ENCODE assay signal across 17 mouse cellular contexts in the genomic region with DNA sequence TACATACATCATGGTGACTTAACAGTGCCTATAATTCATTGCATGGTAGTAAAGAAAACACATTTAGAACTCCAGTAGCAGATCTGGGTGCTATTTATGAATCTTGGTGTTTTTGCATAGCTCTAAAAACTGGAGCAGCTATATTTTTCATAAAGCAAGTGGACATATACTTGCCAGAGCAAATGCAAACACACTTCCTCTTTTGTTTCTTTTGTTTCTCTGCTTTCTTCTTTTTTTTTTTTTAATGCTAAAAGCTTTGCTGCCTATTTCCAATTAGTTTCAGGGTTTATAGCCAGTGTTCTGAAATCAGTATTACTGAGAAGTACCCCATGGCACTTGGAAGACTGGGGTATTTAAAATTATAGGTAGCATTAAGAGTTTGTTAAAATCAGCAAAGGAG. TPM values are rescaled to one million over a fixed set of nuclear protein-coding genes. Genes with fewer than 3 reads are reported as not detected.
DNase-seq lines count a peak whose midpoint lies in the region; ATAC-seq lines count a peak whose summit lies in the region.
"Had no signal": no experiment of that assay in that cellular context is flagged by ENCODE, and none has a peak within 500 bp of the region (broad histone marks: within the 10 kb centered on the region; RNA-seq: fewer than 3 reads in every experiment).

No protein-coding gene starts in this region.

- H3K4me1 ChIP-seq in forebrain, embryonic 10.5 days = peaks cover 16% of the 10 kb centered on the region; the same call in 1 of the 2 replicates
- no peaks in the 10 kb centered on the region for H3K4me1 ChIP-seq in hindbrain, embryonic 13.5 days (replicated peaks)
- H3K4me1 ChIP-seq in midbrain, embryonic 14.5 days (ENCODE audit: control insufficient read depth, insufficient read depth, low read length) = 0 out of 2 replicates have a peak, but pooled peaks cover 3% of the 10 kb centered on the region
- H3K4me1 ChIP-seq: limb, embryonic 13.5 days had no signal

- peak overlapping the region; percentile 52 for H3K4me2 ChIP-seq in hindbrain, embryonic 13.5 days
- H3K4me2 ChIP-seq in midbrain, embryonic 14.5 days (ENCODE audit: low read length) = peak overlapping the region; percentile 57

- H3K9ac ChIP-seq in hindbrain, embryonic 13.5 days = peak overlapping the region; percentile 62
- H3K9ac ChIP-seq in midbrain, embryonic 14.5 days (replicated peaks; ENCODE audit: low read length) = 0 out of 2 replicates have a peak overlapping the region, but pooled peaks have one; percentile 23
- H3K9ac ChIP-seq: limb, embryonic 13.5 days; liver, embryonic 15.5 days had no signal

- H3K36me3 ChIP-seq in forebrain, embryonic 10.5 days (replicated peaks) = peaks cover 8% of the 10 kb centered on the region
- H3K36me3 ChIP-seq in hindbrain, embryonic 13.5 days = no peaks in the 10 kb centered on the region
- no peaks in the 10 kb centered on the region for H3K36me3 ChIP-seq in midbrain, embryonic 14.5 days (ENCODE audit: control insufficient read depth, insufficient read depth, low read length)
- H3K36me3 ChIP-seq: limb, embryonic 13.5 days; liver, embryonic 15.5 days had no signal

- peak; percentile 28 for DNase-seq in A20 (ENCODE audit: low read depth, low spot score)
- DNase-seq in forebrain, embryonic 10.5 days (ENCODE audit: extremely low spot score, low spot score) = no peak
- no peak for DNase-seq in midbrain, embryonic 14.5 days
- no peak for DNase-seq in urinary bladder, postnatal 4 days (ENCODE audit: low spot score in 2 of 2)
- DNase-seq in embryo, embryonic 10 days (ENCODE audit: low spot score) = no peak
- DNase-seq in kidney, postnatal 25 days = no peak
- no peak for DNase-seq in cerebellum, postnatal 10 days
- DNase-seq: adrenal gland, adult 8-10 months; B cell, adult 2 months; cerebellum, adult 2 months; kidney, adult 18-20 months; kidney, postnatal 14 days; layer of hippocampus, postnatal 36 days had no signal

- no peaks in the 10 kb centered on the region for H3K27me3 ChIP-seq in forebrain, embryonic 10.5 days (ENCODE audit: poor library complexity, severe bottlenecking)
- no peaks in the 10 kb centered on the region for H3K27me3 ChIP-seq in hindbrain, embryonic 13.5 days
- no peaks in the 10 kb centered on the region for H3K27me3 ChIP-seq in midbrain, embryonic 14.5 days (ENCODE audit: control insufficient read depth, insufficient read depth, low read length)
- H3K27me3 ChIP-seq: limb, embryonic 13.5 days; liver, embryonic 15.5 days had no signal

- no peak overlapping the region for H3K27ac ChIP-seq in forebrain, embryonic 10.5 days
- H3K27ac ChIP-seq in hindbrain, embryonic 13.5 days = no peak overlapping the region
- H3K27ac ChIP-seq in midbrain, embryonic 14.5 days (replicated peaks; ENCODE audit: low read depth, low read length) = no peak overlapping the region
- H3K27ac ChIP-seq: limb, embryonic 13.5 days; liver, embryonic 15.5 days had no signal

- H3K4me3 ChIP-seq in forebrain, embryonic 10.5 days = peak overlapping the region; percentile 27; the same call in 1 of the 2 replicates
- peak overlapping the region; percentile 31 for H3K4me3 ChIP-seq in hindbrain, embryonic 13.5 days
- peak overlapping the region; percentile 29 for H3K4me3 ChIP-seq in midbrain, embryonic 14.5 days (replicated peaks; ENCODE audit: low read depth, low read length)
- H3K4me3 ChIP-seq: erythroblast, embryonic 14.5 days; limb, embryonic 13.5 days had no signal

- ATAC-seq in hindbrain, embryonic 13.5 days (ENCODE audit: low FRiP score) = no peak
- no peak for ATAC-seq in midbrain, embryonic 14.5 days (ENCODE audit: low FRiP score, low TSS enrichment)

- H3K9me3 ChIP-seq in forebrain, embryonic 10.5 days = no peaks in the 10 kb centered on the region
- no peaks in the 10 kb centered on the region for H3K9me3 ChIP-seq in hindbrain, embryonic 13.5 days
- no peaks in the 10 kb centered on the region for H3K9me3 ChIP-seq in midbrain, embryonic 14.5 days (ENCODE audit: control insufficient read depth, low read length)
- H3K9me3 ChIP-seq: limb, embryonic 13.5 days; liver, embryonic 15.5 days had no signal

RNA-seq across cellular contexts. Expression of gene Phf6, which starts 2.6 kb away (rescaled TPM):
- 104 and 108 TPM in 2 replicates for polyA plus RNA-seq in forebrain, embryonic 10.5 days (2016; fragmentation: Nextera tagmentation; extraction: Ambion mirVana)
- 75.4 and 77.8 TPM in 2 replicates for polyA plus RNA-seq in hindbrain, embryonic 13.5 days (2015; fragmentation: Nextera tagmentation; extraction: Ambion mirVana)
- 86.5 and 105 TPM in 2 replicates for polyA plus RNA-seq in midbrain, embryonic 14.5 days (2014; fragmentation: Nextera tagmentation; extraction: Ambion mirVana)
